Mouse (Mus musculus): ENCODE data around the gene Klhl11. TPM values are rescaled to one million over a fixed set of nuclear protein-coding genes. Genes with fewer than 3 reads are reported as not detected.

Klhl11 gene
- total RNA-seq, 1 experiment from 2014 or later: 62.2 TPM

DNA sequence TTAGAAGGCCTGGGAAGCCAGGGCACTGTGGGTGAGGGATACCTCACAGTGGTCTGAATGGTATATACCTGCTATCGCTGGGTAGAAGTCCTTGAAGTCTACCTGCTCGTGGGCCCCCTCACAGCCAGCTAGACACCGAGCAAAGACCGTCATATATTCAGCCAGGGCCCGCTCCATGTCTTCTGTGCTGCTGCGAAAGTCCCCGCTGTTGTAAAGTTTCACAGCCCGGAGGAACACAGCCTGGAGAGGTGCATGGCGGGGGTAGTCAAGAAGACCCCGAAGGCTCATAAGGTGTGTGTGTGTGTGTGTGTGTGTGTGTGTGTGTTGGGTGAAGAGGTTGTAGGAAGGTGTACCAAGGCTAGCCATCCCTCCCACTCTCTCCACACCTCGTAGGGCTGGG, 59.0 kb downstream of the Klhl11 start:
- no peak for DNase-seq

Small RNA genes lying within 50 kb of the gene (microRNA-seq; reads per million reads assigned to microRNA genes)
- gene Gm27374 (0 reads per million in 2 experiments), gene Mir7116 (0.34 to 1.4 reads per million in 2 experiments)

Other genes with a start within 250 kb of the Klhl11 start
- not detected in 2 replicates for gene Krt16, start 223.8 kb downstream of the Klhl11 start, total RNA-seq (2021)
- gene Krt17, start 211.7 kb downstream of the Klhl11 start, total RNA-seq (2021): not detected in 2 replicates
- not detected in 2 replicates for gene Krt42, start 202.9 kb downstream of the Klhl11 start, total RNA-seq (2021)
- gene Eif1, start 152.9 kb downstream of the Klhl11 start, total RNA-seq (2021): 904 and 1,056 TPM in 2 replicates
- gene Gast, start 138.3 kb downstream of the Klhl11 start, total RNA-seq (2021): not detected in 2 replicates
- 46.0 and 68.7 TPM in 2 replicates for gene Hap1, start 116.6 kb downstream of the Klhl11 start, total RNA-seq (2021)
- gene Jup, start 75.0 kb downstream of the Klhl11 start, total RNA-seq (2021): 59.5 and 81.5 TPM in 2 replicates
- gene P3h4, start 57.9 kb downstream of the Klhl11 start, total RNA-seq (2021): 25.7 and 29.4 TPM in 2 replicates
- 23.8 and 24.7 TPM in 2 replicates for gene Fkbp10, start 57.0 kb downstream of the Klhl11 start, total RNA-seq (2021)
- gene Nt5c3b, start 30.9 kb downstream of the Klhl11 start, total RNA-seq (2021): 60.3 and 63.2 TPM in 2 replicates
- gene Klhl10, start 30.8 kb downstream of the Klhl11 start, total RNA-seq (2021): 1.2 and 1.3 TPM in 2 replicates
- 1,778 and 1,859 TPM in 2 replicates for gene Acly, start 55.3 kb upstream of the Klhl11 start, total RNA-seq (2021)
- 4.1 and 5.5 TPM in 2 replicates for gene Ttc25, start 72.9 kb upstream of the Klhl11 start, total RNA-seq (2021)
- gene Cnp, start 102.2 kb upstream of the Klhl11 start, total RNA-seq (2021): 35.4 and 57.8 TPM in 2 replicates
- gene Nkiras2, start 146.5 kb upstream of the Klhl11 start, total RNA-seq (2021): 40.3 and 46.8 TPM in 2 replicates
- gene Dnajc7, start 147.4 kb upstream of the Klhl11 start, total RNA-seq (2021): 237 and 251 TPM in 2 replicates
- 0.43 TPM in 1 of 2 replicates, not detected in the other for gene Zfp385c, start 219.7 kb upstream of the Klhl11 start, total RNA-seq (2021)
- 47.4 and 63.8 TPM in 2 replicates for gene Dhx58, start 231.5 kb upstream of the Klhl11 start, total RNA-seq (2021)
- 52.2 and 53.5 TPM in 2 replicates for gene Kat2a, start 239.7 kb upstream of the Klhl11 start, total RNA-seq (2021)
- not detected in 2 replicates for gene Hspb9, start 241.1 kb upstream of the Klhl11 start, total RNA-seq (2021)

All from adrenal gland, postnatal 25 days (tissue).